Mouse (Mus musculus) granulocyte monocyte progenitor cell, adult 5-6 weeks (primary cell): Measurements from ENCODE around the gene Adipoq. TPM values are rescaled to one million over a fixed set of nuclear protein-coding genes. Genes with fewer than 3 reads are reported as not detected.

Source experiments
- ATAC-seq: replicated peaks from 2 replicates; pipeline ENCODE4 v1.8.0; 2016; ENCODE audit warnings: mild to moderate bottlenecking, moderate TSS enrichment, inconsistent platforms; ENCODE audit not compliant: poor library complexity, severe bottlenecking
- total RNA-seq, 2 experiments: library from RNA; stranded (forward) in 1 of 2; stranded (reverse) in 1 of 2; fragments of 200-712, 200-1000 nt in 1 of 2; fragments of >200 nt in 1 of 2; fragmentation: Nextera tagmentation in 1 of 2; gene quantifications; 2 replicates each; pipeline ENCODE4 v1.2.3; 2014 to 2017

The Adipoq gene
- total RNA-seq, 2 experiments from 2014 or later: 0.15 TPM; not detected in 1

DNA sequence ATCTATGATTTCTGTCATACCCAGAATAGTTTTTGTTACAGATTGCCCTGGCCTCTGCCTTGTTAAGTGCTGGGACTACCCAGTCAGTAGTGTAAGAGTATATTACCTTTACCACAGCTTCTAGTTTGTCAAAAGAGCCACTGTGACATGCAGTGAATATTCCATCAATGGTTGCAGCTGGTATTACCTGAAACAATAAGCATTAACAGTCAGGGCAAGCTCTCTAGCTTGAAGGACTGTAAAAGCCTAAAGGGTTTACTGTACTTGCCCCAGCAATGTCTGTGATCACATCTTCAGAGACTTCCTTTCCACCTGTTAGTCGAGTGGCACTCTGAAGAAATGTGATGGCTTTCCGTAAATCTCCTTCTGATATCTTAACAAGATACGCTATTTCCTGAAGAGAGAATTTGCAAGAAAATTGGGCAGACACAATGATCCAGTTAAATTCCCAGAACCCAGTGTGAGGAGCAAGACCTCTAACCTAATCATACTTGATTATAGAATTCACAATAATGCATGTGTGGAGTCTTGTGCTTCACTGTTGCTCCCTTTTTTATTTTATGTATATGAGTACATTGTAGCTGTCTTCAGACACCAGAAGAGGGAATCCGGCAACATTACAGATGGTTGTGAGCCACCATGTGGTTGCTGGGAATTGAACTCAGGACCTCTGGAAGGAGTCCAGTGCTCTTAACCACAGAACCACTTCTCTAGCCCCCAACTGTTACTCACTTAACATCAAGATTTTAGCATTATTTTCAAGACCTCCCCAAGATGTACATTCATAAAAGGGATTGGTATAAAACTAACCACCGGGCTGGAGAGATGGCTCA lies 31.8 kb upstream of the Adipoq start:
- ATAC-seq: no peak

DNA sequence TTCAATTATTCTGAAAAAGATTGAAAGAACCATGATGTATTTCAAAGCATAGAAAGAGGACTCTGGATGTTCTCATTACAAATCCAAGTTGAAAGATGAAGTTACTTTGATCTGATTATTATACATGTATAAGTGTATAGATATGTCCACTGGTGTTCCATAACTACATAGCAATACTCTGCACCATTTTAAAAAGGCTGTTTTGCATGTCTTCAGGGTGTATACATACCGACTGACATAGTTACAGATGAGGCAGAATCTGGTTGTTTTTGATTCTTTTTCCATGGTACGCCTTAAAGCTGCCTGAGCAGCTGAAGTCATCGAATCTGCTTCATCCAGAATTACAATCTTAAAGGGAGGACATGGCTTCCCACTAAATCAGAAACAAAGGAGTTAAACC lies 30.9 kb upstream of the Adipoq start:
- ATAC-seq: no peak

DNA sequence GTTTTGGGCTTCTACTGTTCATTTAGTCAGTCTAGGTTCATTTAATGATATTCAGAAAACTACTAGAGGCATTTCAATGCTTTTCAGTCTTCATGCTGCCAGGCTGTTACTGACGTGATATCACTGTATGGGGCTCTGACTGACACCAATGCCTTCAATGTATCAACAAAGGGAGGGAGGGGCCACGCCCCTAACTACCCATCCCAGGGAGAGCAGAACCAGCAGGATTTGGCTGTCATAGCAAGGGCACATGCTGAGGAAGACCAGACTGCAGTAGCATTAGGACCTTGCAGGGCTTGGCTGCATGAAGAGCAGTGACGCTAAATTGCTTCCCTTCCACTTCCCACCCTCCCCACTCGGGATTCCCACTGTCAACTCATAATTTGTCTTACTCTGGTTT lies 29.2 kb upstream of the Adipoq start:
- ATAC-seq: no peak

DNA sequence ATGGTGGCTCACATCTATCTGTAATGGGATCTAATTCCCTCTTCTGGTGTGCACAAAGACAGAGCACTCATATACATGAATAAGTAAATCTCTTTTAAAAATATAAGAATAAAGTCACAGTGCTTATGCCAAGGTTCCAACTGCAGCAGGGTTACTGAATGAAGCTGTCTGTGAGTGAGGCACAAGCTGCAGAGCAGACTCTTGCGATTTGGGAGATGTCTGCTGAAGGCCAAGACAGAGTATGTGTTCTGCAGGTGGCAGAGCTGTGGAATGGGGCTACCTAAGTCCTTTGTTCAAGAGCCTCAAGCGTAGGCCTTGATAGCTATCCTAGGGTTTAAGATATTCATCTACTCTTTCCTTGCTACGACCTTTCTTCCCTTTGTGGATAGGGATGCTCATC lies 23.9 kb upstream of the Adipoq start:
- ATAC-seq: no peak

DNA sequence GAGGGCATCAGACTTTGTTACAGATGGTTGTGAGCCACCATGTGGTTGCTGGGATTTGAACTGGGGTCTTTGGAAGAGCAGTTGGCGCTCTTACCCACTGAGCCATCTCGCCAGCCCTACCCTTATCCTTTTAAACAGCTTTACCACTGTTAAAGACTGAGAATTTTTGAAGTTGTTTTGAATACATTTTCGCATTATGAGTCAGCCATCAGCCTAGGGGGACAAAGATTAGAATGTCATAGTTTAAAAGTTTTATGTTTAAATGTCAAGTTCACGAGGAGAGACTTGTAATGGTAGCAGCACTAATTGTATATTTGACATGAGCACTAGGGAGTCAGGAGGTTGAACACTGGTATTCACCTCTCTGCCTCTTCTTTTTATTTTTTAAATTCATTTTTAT lies 23.2 kb upstream of the Adipoq start:
- no peak for ATAC-seq

DNA sequence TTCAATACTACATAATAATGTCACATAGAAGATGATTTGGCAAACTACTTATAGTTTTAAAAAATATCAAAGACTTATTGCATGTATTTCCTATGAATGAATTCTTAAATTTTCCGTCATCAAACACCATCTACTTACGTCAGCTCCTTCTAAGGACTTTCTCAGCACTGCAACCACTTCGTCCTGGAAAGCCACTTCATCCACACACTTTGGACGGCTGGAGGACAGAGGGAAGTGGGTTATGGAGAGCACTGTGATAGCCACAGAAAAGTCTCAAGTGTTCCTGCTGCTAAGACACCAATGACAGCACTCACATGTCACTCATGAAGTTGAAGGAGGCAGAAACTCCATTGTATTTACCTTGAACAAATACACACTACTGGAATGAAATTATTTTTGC lies 21.9 kb upstream of the Adipoq start:
- ATAC-seq: no peak

DNA sequence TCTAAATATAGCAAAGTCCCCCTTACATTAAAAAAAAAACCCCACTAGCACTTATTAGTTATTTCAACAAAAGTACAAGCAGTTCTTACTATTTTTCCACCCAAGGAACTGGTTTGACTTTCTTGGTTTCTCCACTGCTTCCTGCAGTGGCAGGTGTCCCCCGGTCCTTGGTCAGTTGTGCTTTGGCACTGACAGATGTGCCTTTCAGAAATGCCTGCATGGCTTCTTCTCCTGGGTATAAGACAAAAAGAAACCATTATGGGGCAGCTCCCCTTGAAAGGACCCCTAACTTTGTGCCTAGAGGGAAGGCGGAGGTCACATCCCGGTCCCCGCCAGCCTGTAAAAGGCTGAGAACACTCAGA lies 19.0 kb upstream of the Adipoq start:
- peak; percentile 20 for ATAC-seq

DNA sequence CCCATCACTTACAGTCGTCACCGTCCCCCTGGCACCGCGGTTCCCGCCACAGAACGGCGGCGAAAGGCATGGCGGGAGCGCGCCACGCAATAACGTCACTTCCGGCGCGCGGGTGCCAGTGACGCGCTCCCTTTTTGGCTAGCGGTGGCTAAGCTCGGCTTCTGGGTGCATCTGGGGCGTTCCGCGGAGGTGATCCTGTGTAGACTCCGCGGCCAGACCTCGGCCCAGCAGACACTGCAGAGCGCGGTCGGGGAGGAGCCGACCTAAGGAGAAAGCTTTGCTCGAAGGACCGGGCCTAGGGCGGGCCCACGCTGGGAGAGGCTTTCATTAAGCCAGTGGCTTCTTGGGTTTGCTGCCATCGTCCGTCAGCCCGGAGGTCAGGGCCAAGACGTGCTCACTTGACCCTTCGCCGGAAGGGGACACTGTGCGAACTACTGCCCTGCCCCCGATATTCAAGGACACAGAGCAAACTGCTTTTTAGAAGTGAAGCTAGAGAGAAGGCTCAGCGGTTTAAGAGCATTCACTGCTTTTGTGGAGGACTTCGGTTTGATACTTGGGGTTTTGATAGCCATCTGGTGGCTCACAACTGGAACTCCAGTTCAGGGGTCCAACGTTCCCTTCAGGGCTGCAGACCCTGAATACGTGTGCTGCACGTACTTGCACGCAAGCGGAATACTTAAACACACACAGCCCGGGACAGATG lies 18.5 kb upstream of the Adipoq start, which contains the start of gene Rfc4:
TSS of gene Rfc4 (minus strand) at position 65 of the 703 bp plus-strand sequence.
- peak; percentile 93 for ATAC-seq

DNA sequence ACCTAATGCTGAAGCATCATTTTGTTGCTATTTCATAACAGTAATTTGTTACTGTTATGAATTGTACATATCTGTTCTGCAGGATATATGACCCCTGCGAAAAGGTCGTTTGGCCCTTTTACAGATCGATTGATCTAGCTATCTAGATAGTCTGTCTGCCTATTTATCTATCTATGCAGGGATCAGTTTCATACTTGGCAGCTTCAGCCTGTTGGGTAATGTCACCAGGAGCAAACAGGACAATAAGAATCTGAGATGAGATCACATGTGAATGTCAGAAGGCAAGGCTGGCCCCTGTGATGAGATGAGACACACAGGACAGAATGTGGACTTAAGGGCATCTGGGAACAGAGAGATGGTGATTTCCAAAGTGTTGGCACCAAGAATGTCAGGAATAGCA lies 16.0 kb upstream of the Adipoq start:
- ATAC-seq: no peak

DNA sequence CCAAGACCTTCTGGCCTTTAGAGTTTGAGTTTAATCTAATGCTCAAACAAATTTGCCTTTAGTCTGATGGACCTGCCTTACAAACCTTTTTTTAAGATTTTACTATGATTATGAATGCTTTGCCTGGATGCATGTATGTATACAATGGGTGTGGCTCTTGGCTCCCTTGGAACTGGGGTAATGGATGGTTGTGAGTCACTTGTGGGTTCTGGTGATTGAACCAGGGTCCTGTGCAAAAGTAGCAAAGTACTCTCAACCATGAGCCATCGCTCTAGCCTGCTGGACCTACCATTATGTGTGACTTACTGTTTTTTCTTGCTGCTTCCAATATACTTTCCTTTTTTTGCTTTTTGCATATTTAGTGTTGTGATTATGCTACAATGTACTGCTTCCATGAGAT lies 14.0 kb upstream of the Adipoq start:
- ATAC-seq: no peak

DNA sequence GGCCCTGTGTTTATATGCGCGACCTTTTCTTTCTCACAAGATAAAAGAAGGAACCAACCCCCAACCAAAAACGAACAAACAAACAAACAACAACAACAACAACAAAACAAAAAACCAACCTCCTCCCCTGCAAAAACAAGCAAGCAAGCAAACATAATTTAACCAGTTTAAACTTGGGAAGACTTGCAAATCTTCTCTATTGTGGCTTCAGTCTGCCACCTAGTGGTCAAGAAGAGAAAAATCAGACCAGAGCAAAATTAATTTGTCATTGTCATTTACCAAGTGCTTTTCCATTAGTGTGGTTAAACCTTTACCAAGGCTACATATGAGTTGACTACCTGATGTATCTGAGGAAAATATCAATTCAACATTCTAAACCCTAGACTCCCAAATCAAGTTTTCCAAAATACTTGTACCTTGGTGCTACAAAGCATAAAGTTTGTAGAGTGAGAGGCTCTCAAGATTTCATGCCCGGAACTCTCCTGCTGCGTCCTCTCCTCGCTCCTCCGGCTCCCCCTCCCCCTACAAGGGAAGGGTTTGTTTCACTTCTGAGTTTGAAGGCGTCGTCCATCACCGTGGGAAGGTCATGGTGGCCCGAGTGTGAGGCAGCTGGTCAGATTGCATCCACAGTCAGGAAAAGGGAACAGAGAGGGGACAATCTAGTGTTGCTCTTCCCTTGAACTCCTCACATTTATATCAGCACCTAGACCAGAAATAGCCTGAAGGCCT lies 10.8 kb upstream of the Adipoq start:
- ATAC-seq: peak; percentile 61

DNA sequence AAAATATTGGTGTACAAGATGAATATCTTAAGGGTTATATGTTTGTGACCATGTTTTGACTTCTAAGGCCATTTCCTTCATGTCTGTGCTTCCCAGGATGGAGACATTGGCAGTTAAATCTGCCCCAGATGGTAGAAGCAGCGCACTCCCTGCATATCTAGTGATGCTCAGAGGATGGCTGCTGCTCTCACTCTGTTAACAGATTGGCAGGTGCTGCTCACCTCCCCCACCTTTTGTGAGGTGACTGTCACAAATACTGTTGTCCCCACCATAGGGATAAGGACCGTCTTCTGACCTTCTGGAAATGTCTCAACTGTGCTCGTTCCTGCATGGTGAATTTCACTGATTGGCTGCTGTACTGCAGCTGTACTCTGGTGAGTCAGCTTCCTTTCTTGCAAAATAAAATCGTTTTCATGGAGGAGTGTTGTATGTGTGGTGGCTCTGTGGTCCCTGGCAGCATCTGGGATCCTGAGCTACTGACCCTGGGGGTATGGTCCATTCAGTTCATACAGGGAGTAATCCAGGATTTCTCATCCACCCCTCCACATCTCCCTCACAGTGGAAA lies 9.8 kb upstream of the Adipoq start:
- peak; percentile 86 for ATAC-seq

DNA sequence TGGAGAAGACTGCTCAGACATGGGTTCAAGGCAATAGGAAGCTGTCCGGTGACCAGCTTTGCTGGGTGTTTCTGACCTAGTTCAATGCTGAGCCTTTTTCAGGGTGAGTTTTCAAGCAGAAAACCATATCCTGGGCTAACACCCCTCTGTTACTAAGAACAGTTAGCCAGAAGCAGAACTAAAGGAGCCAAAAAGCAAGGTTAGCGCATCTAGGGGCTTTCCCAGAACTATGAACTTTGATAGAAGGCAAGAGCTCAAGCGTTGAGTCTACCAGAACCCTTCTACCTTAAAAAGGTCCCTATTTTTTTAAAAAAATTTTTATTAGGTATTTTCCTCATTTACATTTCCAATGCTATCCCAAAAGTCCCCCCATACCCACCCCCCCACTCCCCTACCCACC lies 5.4 kb upstream of the Adipoq start:
- no peak for ATAC-seq

DNA sequence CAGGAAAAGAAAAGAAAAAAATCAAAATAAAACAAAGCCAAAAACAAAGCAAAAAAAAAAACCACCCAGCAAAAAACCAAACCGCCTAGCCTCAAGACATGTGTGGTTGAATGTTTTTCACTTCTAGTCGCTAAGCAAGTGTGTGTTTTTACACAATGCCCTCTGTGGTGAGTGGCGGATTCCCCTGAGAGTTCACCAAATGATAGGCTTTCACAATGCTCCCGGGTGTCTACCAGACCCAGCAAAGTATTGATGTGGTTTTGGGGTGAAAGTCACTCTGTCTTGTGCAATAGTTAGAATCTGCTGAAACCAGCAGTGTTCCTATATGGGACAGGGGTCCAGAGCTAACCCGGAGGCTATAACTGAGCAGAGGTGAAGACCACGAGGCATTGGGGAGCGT lies 2.0 kb upstream of the Adipoq start:
- ATAC-seq: peak; percentile 96

DNA sequence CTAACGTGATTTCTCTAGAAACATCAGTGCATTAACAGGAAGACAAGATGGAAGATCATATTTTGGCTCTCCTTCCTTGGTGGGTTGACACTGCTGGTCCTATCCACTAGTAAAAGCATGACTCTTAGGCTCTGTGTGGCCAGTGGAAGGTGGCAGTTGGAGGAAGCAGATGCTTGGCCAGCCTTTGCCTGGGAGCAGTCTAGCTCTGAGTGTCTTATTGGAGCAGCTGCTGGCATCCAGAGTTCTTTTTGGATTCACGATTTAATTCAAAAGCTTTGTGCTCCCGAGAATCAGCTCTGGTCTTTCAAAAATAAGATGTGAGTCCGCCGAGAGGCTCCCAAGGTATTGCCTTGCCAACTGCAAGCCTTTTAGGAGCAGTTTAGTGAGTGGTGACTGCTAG lies 1.1 kb upstream of the Adipoq start:
- ATAC-seq: peak; percentile 34

DNA sequence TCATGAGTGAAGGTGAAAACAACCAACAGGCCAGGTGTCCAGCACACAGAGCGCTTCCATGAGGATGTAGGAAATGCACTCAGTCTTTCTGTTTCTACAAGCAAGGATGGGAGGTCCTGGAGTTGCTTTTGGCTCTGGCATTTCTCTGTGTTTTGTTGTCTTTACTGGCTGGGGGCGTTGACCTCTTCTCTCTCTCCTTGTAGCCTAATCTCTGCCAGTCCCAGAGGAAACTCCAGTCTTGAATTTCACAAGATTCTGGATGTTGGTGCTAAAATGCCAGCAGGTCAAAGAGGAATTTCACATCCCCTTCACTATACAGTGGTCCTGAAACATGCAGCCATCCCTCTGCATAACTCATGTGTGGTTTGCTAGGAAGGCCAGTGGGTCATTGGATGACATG lies 2.6 kb downstream of the Adipoq start:
- no peak for ATAC-seq

DNA sequence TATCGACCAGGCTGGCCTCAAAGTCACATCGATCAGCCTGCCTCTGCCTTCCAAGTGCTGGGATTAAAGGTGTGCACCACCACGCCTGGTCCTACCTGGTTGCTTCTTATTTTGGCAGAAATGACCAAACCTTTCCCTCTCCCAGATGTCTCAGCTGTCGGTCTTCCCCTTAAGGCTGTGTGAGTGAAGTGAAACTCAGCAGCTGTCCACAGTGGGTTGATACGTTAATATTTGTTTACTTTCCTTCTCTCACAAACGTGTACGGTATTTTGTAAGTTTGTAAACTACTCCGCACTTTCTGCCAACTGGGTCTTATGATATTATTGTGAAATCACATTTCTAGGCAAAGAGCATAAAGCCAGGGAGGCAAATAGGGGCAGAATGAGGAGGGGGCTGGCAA lies 3.1 kb downstream of the Adipoq start:
- 0 out of 2 replicates have a peak, but pooled peaks have one; percentile 31 for ATAC-seq

DNA sequence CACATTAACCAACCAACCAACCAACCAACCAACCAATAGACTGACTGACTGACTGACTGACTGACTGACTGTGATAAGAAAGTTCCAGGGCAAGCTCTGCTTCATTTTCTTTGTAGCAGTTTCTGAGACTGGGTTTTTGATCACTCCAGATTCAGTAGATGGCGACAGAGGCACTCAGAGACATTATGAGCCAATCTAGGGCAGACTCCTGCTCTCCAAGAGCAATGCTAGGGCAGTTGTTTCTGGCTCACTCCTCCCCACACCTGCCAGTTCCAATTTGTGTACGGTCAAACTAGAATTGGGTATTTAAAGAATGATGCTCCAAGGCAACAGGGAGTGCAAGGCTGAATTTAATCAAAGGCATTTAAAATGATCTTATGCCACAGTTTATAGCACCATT lies 5.1 kb downstream of the Adipoq start:
- no peak; the same call in 1 of the 2 replicates for ATAC-seq

DNA sequence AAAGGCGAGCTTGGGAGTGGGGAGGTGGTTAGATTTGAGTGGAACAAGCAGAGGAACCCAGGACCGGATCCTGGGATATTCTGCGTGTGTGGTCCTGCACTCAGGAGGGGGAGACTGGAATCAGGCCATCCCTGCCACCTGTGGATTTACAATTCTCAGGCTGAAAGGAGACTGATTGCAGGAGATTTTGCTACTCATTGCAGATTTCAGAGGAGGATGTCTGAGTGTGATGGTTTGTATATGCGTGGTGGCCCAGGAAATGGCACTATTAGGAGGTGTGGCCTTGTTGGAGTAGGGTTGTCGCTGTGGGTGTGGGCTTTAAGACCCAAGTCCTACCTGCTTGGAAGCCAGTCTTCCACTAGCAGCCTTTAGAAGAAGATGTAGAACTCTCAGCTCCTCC lies 7.9 kb downstream of the Adipoq start:
- ATAC-seq: no peak

DNA sequence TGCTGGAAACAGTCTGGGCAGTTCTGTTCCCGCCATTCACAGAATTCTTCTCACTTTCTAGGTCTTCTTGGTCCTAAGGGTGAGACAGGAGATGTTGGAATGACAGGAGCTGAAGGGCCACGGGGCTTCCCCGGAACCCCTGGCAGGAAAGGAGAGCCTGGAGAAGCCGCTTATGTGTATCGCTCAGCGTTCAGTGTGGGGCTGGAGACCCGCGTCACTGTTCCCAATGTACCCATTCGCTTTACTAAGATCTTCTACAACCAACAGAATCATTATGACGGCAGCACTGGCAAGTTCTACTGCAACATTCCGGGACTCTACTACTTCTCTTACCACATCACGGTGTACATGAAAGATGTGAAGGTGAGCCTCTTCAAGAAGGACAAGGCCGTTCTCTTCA lies 10.7 kb downstream of the Adipoq start:
- ATAC-seq: no peak

DNA sequence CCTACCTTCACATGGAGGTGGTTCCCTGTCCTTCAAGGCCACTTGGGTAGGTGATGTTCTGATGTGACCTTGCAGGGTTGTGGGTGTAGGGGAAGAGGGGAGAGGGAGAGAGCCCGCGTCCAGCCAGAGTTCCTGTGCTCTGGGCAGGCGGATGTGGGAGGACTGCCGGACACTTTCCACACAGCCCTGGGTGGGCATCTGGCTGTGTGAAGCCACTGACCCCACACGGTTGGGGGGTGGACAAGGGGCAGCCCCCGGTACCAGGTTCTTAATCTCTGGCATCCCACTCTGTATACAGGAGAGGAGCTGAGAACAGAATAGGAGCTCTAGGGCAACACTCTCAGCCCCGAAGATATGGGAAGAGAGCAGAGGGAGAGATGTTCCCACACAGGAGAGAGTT lies 12.0 kb downstream of the Adipoq start:
- ATAC-seq: no peak
